Mouse (Mus musculus) right cerebral cortex, adult 18-20 months (tissue): Measurements from ENCODE around the gene Slc9a3r2.

ENCODE experiments used
- DNase-seq: peaks from one replicate; pipeline ENCODE4 v3.0.0; 2022; ENCODE audit warnings: mixed read lengths

The Slc9a3r2 gene

DNA sequence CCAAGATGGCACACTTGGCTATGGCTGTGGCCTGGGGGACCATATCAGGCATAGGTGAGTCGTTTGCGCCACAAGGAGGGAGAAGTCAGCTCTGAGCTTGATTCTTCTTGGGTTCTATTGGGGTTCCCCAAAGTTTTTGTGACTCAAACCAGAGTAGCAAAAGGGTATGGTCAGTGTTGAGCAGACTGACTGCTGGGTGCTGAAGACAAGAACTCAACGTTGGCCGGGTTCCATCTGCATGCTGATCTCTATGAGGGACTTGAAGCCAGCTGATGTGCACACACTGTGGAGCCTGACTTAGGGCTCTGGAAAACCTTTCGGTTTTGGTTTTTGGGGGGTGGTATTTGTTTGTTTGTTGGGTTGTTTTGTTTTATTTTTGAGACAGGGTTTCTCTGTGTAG lies 14.4 kb downstream of the Slc9a3r2 start:
- DNase-seq: no peak

DNA sequence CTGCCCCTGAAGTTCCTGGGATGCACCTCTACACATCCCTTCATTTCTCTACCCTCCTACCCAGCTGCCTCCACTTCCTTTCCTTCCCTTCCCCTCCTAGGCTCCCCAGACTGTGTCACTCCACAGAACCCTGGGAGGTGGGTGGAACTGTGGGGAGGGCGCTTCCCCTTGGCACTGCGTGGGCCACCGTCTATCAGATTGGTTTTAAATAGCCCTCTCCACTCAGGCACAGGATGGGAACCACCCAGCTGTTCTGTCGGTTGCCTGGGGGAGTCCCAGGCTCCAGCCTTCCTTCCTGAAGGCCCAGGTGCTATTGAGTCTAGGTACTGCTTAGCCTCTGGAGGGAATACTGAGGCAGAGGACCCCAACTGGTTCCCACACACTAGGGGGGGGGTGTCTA lies 15.1 kb downstream of the Slc9a3r2 start:
- DNase-seq: peak; percentile 73

DNA sequence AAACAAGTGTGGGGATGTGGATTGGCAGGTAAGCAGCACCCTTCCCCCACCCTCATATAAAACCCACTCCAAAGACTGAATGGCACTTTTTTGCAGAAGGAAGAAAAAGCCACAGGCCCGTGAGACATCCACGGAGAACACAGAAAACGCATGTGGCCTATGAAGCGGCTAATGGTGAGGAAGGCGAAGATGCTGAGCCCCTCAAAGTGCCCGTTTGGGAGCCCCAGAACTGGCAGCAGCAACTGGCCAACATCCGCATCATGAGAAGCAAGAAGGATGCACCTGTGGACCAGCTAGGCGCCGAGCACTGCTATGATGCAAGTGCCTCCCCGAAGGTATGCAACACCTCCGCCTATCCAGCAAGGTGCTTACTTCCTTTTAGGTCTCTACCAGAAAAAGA lies 16.3 kb downstream of the Slc9a3r2 start:
- no peak for DNase-seq

DNA sequence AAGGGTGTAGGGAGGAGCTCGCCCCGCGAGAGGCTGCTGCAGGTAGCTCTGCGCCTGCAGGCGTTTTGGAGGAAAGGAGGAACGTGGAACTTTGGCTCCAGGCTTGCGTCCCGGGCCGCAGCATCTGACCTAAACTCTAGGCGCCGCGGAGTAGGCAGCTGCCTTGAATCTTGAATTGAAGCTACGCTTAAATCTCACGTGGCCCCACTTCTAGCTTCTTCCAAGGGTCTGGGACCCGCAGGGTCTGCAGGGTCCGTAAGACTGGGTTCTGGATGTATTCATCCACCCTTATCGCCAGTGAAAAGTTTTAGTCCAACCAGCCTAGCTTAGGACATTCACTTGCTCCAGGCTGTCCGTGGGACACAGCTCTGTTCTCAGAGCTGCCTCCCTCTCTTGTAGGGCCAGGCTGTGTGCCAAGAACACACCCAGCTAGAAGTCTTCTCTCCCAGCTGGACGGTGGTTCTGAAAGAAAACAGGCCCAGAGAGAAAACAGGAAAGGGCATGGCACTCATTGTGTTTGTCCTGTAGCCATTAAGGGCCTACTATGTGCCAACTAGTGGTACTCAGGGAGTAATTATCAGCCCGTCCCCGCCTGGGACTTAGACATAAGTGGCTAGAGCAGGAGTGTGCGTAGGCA lies 17.2 kb downstream of the Slc9a3r2 start:
- DNase-seq: peak; percentile 25

DNA sequence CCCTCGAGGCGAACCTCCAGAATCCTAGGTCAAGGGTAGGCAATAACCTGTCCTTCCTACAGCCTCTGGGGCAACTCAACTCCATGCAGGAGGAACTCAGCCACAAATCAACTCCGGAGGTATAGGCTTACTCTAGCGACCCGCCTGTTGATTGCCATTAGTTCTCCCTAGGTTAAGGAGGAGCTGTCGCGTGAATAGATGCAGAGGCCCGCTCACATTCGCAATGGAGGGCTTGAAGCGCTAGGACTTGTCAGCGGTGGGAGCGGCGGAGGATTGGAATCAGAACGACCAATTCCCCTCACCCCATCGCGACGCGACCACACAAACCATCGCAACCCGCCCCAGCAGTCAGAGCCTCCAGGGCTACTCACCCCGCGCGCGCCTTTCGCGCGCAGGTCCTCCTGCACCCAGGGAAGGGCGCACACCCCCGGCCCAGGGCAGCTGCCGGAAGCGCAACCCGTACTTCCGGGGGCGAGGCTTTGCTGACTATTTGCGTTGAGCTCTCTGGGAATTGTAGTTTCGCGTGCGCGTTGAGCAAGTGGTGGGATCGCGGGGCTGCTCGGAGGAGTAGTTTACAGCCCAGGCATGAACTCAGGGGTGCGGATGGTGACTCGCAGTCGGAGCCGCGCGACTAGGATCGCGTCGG lies 17.8 kb downstream of the Slc9a3r2 start, which contains the start of the genes Tsc2 and Nthl1:
Gene Tsc2 (minus strand): TSS at position 464 of the 646 bp plus-strand sequence.
Gene Nthl1 (plus strand): TSS at position 514 of the 646 bp plus-strand sequence.
- peak; percentile 87 for DNase-seq

DNA sequence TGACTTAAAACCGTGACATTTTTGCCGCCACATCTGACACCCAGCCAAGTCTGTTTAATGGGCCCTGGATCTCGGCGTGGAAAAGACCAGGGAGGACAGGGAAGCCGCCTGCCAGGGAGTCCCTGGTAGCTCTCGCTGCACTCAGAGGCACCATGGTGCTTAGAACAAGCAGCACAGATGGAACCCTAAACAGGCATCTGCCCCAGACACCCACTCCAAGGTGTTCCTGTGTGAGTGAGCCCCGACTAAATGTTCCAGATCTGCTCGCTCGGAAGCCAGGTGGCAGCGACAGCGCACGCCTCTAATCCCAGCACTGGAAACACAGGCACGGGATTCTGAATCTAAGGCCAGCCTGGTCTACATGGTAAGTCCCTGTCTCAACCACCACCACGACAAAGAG lies 20.1 kb downstream of the Slc9a3r2 start:
- peak; percentile 59 for DNase-seq

DNA sequence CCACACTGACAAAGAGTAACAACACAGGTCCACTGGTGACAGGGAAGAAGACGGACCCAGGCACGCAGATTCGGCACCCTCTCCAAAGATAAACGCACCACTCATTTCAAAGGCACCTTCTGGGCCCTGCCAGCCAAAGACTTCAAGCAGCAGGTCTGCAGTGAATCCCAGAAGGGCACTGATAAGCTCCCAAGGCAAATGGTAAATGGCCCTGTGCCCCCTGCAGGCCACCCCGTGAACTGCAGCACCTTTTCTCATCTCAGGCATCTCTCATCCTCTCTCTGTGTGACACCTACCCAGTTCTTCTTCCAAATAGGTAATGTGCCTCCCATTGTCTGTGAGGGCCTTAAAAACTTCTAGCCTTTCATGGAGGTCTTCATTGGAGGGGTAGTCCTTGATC lies 21.5 kb downstream of the Slc9a3r2 start:
- peak; percentile 59 for DNase-seq

DNA sequence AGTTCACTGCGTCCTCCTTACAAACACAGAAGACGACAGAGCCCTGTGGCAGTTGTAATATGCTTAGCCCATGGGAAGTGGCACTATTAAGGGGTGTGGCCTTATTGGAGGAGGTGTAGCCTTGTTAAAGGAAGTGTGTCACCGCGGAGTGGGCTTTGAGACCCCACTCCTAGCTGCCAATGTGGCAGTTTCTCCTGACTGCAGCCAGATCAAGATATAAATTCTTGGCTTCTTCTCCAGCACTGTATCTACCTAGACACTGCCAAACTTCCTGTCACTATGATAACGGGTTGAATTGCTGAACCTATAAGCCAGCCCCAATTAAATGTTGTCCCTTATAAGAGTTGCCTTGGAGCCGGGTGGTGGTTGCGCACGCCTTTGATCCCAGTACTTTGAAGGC lies 24.7 kb downstream of the Slc9a3r2 start:
- no peak for DNase-seq

DNA sequence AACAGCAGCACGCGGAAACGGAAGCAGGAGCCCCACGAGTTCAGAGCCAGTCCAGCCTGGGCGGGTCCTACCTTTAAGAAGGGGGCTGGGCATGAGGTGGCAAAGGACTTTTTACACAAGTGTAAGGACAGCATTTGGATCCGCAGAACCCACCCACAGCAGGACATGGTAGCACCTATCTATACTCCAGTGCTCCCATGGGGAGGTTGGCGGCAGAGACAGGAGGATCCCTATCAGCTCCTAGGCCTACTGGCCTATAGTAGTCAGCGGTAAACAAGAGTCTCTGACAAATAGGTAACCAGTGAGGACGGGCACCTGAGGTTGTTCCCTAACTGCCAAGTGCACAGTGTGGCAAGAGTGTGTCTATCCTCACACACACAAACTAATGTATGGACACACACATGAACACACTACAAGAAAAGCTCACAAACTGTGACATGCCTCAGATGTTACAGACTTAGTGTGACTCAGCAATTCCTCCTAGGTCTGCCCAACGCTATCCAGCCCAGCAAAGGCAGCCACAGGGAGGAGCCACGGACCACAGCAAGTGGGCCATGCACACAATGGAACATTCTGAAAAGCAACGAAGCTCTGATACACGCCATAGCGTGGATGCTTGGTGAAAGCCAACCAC lies 32.4 kb downstream of the Slc9a3r2 start:
- no peak for DNase-seq

DNA sequence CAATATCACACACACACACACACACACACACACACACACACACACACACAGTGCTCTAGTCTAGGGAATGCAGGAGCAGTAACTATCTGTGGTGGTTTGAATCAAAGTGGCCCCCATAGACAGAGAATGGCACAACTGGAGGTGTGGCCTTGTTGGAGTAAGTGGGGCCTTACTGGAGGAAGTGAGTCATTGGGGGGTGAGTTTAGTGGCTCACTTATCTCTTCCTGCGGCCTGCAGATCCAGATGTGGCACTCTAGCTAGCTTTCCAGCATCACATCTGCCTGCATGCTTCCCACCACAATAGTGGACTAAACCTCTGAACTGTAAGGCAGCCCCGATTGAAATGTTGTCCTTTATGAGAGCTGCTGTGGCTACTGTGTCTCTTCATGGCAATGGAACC lies 39.4 kb downstream of the Slc9a3r2 start:
- DNase-seq: no peak

DNA sequence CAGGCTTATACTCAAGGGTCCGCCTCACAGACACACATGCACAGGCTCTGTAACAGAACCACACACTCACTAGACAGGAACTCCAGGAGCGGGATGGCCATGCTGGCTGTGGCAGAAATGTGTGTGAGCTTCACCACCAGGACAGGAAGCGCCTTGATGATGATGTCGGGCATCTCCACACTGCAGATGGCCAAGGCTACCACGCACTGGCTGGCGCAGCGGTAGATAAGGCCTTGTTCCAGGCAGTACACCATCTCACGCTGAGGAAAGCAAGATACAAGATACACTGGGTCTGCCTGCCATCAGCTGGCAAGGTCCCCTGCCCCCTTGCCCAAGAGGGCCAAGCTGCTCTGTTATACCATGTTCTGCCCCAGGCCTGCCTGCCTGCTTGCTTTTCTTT lies 41.3 kb downstream of the Slc9a3r2 start:
- no peak for DNase-seq

DNA sequence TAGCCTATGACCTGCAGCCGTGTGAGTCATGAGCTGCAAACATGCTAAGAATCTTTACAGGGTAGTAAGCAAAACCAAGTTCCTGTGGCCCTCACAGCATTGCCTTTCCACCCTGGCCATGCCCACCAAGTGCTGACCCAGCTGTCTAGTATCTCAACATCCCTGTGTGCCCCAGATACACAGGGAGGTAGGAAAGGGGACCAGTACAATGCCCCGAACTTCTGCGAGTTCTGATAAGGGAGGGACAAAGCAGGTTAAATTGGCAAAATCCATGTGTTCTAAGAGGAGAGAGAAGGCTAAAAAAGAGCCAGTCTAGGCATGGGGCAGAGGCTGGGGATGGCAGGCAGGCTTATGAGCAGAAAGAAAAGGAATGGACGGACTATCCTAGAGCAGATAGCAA lies 41.8 kb downstream of the Slc9a3r2 start:
- no peak for DNase-seq

DNA sequence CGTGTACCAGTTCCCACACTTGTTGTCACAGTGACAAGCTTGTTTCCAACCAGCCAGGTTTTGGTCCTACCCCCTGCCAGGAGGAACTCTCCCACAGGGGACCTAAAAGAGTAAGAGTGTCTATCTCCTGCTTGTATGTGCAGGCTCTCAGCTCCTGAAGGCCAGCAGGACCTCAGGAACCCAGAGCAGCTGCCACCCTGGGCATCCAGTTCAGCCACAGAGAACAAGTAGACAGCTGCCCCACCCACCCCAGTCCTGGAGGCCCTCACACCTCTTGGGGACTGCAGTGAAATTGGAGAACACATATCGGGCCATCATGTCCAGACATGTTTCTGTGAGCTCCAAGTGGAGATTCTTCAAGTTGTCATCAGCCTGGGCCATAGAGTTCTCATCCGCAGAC lies 45.6 kb downstream of the Slc9a3r2 start:
- DNase-seq: no peak

DNA sequence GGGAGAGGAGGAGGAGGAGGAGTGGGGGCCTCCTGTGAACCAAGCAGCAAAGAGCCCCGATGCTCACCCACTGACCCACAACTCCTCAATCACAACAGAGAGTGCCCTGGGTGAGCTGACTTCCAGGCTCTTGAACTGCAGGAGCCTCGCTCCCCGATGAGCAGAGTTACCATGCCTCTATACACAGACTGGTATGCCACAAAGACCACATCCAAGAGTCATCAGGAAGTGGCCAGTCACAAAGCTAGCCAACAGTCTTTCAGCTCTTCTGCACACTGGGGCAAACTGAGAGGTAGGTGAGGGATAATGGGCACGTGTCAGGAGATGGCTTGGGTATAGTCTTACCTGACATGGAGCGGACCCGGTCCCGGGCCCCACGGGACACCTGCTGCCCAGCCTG lies 46.2 kb downstream of the Slc9a3r2 start:
- DNase-seq: no peak

DNA sequence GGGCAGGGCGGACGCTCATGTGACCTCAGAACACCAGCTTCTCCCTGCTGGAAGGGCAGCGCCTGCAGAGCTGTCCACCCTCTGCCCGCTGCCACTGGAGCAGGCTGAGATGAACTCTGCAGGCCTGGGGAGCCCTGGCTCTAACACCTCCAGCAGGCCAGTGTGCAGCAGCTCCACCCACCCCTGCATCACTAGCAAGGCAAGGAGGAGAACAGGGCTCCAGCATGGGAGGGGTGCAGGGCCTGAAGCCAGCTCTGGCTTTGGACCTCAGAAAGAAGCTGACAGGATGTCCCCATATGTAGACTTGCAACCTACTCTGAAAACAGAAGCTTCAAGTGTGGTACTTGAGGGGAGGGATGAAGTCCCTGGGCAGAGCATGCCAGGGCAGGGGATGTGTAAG lies 49.6 kb downstream of the Slc9a3r2 start:
- DNase-seq: no peak

DNA sequence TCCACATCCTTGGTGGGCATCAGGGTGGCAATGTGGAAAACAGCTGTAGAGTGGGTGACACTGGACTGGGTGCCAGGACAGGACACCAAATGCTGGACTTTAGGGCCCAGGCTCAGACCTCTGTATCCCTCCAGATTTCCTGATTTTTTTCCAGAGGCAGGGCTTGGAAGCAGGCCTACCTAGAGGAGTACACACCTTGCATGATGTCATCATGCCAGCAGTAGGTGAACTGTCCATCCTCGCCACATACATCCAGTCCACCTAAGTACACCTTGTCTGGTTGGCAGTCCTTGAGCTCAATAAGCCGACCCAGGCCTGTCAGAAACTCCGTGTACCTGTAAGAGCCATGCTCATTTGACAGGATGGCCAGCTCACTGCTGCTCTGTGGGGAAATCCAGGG lies 52.1 kb downstream of the Slc9a3r2 start:
- no peak for DNase-seq

DNA sequence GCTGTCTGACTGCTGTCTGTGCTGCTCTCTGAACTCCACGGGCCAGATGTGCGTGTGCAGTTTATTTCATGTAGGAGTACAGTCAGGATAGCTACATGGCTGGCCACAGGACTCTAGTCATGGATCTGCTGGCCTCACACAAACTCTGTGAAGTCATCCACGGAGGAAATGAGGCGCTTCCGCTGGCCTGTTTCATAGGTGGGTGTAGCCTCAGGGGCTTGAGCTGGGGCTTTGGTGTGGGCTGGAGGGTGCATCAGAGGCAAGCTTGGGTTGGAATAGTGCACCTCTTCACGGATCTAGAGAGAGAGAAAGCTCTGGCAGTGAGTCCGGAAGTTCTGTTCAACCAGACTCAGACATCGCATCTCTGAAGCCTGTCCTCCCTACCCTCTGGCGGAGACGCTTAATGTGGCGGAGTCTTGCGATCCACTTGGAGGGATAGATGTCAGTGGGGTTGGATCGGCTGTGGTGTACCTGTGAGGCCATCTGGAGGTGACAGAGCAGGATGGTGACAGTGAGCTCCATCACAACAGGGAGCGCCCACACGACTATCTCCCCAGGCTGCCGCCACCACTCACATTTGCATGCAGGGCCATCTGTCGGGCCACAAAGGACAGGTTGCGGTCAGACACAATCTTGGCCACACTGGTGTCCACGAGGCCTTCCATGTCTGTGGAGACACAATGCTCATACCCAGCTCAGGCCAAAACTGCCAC lies 53.5 kb downstream of the Slc9a3r2 start:
- no peak for DNase-seq

DNA sequence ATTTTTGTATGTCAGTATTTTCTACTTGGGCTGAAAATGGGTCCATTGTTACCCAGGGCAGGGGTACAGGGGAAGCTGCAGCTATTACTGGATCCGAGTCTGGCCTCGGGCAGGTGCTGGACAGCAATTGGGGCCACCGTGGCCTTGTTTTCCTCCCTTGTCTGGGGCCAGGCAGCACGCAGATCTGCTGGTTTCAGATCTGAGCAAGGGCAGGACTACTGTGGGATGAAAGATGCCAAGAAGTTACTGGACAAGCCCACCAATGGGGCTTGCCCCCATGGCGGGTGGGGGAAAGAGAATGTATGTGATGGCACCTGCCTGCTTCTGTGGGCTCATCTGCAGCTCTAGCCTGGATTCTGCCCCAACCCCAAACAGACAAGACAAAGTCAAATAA lies 54.1 kb downstream of the Slc9a3r2 start:
- no peak for DNase-seq

DNA sequence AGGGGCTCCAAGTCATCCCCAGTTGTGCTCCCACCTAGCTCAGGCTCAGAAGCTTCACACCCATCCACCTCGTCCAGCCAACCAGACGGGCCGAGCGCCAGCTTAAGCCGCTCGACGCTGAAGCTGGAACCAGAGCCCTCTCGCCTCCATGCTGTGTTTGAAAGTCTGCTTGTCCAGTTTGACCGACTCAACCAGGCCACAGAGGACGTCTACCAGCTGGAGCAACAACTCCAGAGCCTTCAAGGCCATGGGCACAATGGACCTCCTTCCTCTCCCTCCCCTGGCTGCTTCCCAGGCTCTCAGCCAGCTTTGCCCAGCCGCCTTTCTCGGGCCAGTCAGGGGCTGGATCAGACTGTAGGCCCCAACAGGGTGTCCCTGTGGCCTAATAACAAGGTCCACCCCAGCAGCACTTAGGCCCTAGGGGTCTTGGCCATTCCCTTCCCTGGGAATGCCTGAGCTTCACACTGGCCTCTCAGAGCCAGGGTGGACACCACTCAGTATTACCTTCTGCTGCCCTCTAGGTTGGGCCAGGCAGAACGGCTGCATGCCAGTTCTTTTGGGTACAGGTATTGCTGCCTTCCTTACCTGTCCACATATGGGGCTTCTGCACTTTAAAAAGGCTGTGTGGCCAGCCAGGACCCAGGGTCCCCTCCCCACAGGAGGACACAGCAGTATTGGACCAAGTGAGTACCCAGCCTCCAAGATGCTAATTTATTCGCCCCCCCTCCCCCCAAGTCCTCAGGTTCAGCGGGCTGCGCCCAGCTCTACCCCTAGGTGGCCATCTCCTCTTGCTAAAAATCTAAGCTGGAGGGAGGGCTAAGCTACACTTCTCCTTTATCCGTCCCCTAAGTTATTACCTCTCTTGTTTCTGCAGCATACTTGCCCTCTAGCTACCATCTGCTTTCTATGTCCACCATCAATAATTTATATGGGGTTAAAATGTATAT lies 54.7 kb downstream of the Slc9a3r2 start:
- no peak for DNase-seq

DNA sequence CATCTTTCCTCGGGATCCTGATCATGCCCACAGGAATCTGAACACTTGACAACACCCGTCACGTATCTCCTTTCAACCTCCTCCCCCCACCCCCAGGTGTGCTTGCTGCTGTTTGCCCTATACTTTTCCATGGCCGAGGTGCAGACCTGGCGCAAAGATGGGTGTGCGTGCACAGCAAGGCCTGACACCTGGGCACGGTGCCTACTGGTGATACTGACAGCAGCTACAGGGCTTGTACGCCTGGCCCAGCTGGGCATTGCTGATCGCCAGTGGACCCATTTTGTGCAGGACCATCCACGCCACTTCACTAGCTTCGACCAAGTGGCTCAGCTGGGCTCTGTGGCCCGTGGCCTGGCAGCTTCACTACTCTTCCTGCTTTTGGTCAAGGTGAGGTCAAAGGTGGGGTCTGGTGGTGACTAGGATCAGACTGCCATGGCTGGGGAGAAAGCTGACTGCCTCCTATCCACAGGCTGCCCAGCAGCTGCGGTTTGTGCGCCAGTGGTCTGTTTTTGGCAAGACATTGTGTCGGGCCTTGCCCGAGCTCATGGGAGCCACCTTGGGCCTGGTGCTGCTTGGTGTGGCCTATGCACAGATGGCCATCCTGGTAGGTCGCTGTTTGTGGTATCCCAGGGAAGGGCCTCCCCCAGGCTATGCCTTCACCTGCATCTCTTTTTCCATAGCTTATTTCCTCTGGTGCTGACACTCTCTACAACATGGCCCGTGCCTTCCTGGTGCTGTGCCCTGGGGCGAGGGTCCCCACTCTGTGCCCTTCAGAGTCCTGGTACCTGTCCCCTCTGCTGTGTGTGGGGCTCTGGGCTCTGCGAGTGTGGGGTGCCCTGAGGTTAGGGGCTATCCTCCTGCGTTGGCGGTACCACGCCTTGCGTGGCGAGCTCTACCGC lies 55.9 kb downstream of the Slc9a3r2 start:
- DNase-seq: no peak

DNA sequence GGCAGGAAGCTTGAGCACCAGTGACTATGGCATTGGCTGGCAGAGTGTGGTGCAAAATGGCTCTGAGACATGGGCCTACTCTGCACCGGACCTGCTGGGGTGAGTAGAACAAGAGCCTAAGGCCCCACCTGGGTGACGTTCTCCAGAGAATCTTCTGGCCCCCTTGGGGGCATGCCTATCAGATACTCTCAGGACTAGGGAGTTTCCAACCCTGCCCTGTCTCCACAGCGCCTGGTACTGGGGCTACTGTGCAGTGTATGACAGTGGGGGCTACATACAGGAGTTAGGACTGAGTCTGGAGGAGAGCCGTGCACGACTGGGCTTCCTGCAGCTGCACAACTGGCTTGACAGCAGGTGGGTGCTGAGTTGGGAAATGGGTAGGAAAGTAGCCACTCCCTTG lies 56.9 kb downstream of the Slc9a3r2 start:
- DNase-seq: no peak
